9 mouse cellular contexts compared by ENCODE assay signal in the genomic region with DNA sequence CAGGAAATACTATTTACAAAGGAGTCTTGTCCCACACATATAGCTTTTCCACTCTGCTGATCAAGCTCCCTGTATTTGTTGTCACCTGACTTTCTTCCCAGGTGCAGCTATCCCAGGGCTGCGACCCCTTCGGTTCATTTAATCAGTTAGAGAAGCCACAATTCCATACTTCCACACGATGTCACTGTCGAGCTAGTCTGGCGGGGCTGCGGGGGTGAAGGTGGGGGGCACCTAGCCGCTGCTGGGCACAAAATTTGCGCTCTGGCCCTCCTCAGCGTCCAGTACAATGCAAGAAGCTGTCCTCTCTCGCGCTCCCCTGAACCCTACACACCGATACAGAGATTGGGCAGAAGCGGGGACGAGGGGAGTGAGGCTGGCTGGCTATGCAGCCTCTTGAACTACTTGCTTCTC. TPM values are rescaled to one million over a fixed set of nuclear protein-coding genes. Genes with fewer than 3 reads are reported as not detected.
A peak's percentile ranks its signal among the peaks of the same experiment; 100 is the strongest.
DNase-seq lines count a peak whose midpoint lies in the region; ATAC-seq and TF ChIP-seq lines count a peak whose summit lies in the region.
"Had no signal": no experiment of that assay in that cellular context is flagged by ENCODE, and none has a peak within 500 bp of the region (broad histone marks: within the 10 kb centered on the region; RNA-seq: fewer than 3 reads in every experiment).

No protein-coding gene starts in this region.

- no peaks in the 10 kb centered on the region for H3K9me3 ChIP-seq in heart, postnatal 0 days (replicated peaks; ENCODE audit: control insufficient read depth, low read length)
- H3K9me3 ChIP-seq in midbrain, embryonic 15.5 days = no peaks in the 10 kb centered on the region

- H3K79me2 ChIP-seq in liver, adult 2 months (ENCODE audit: control insufficient read depth, insufficient read depth, low read length) = no peaks in the 10 kb centered on the region

- TF ChIP-seq EP300 in heart, postnatal 0 days (IDR thresholded peaks at IDR 0.05; ENCODE audit: low read depth) = no peak

- H3K9ac ChIP-seq in liver, adult 2 months (ENCODE audit: low read depth, low read length) = no peak overlapping the region
- 0 out of 2 replicates have a peak overlapping the region, but pooled peaks have one; percentile 25 for H3K9ac ChIP-seq in heart, postnatal 0 days (replicated peaks; ENCODE audit: low read depth, low read length)
- H3K9ac ChIP-seq in midbrain, embryonic 15.5 days = peak overlapping the region; percentile 42

- no peak for ATAC-seq in heart, postnatal 0 days (ENCODE audit: insufficient read depth, low read depth)
- ATAC-seq in midbrain, embryonic 15.5 days (replicated peaks) = peak; percentile 61

- no peak for TF ChIP-seq POLR2A in liver, adult 2 months (IDR thresholded peaks at IDR 0.05; ENCODE audit: extremely low read depth, insufficient read depth, low read length)

- no peak overlapping the region for H3K4me3 ChIP-seq in liver, adult 2 months (ENCODE audit: insufficient read depth, low read depth, low read length)
- peak overlapping the region; percentile 26 for H3K4me3 ChIP-seq in heart, postnatal 0 days (ENCODE audit: low read depth, low read length)
- peak overlapping the region; percentile 29 for H3K4me3 ChIP-seq in midbrain, embryonic 15.5 days
- H3K4me3 ChIP-seq: myocyte had no signal

- peaks cover 17% of the 10 kb centered on the region for H3K4me1 ChIP-seq in liver, adult 2 months (ENCODE audit: control insufficient read depth, insufficient read depth, low read length)
- 0 out of 2 replicates have a peak, but pooled peaks cover 4% of the 10 kb centered on the region for H3K4me1 ChIP-seq in heart, postnatal 0 days (ENCODE audit: control insufficient read depth, insufficient read depth)
- H3K4me1 ChIP-seq in midbrain, embryonic 15.5 days = peaks cover 7% of the 10 kb centered on the region

- TF ChIP-seq CTCF in liver, adult 2 months (IDR thresholded peaks at IDR 0.05; ENCODE audit: low read depth, low read length) = peak; percentile 45; the same call in 1 of the 2 replicates
- peak; percentile 66 for TF ChIP-seq CTCF in heart, postnatal 0 days (IDR thresholded peaks at IDR 0.05; ENCODE audit: low read depth)

- 32% methylated on average over 14 of the region's 14 CpGs for WGBS in liver, adult 2 months
- 7% methylated on average over 14 of the region's 14 CpGs for WGBS in heart, postnatal 0 days
- WGBS in midbrain, embryonic 15.5 days = 2% methylated on average over 14 of the region's 14 CpGs

- no peak overlapping the region for H3K27ac ChIP-seq in liver, adult 2 months (replicated peaks; ENCODE audit: insufficient read depth, low read depth, low read length)
- no peak overlapping the region for H3K27ac ChIP-seq in heart, postnatal 0 days (ENCODE audit: low read depth)
- H3K27ac ChIP-seq in midbrain, embryonic 15.5 days = no peak overlapping the region

- no peaks in the 10 kb centered on the region for H3K27me3 ChIP-seq in liver, adult 2 months (ENCODE audit: control insufficient read depth, insufficient read depth, low read length)
- no peaks in the 10 kb centered on the region for H3K27me3 ChIP-seq in heart, postnatal 0 days (ENCODE audit: control insufficient read depth, insufficient read depth, low read length)
- H3K27me3 ChIP-seq in midbrain, embryonic 15.5 days (replicated peaks) = no peaks in the 10 kb centered on the region

- H3K4me2 ChIP-seq in heart, postnatal 0 days (ENCODE audit: low read depth, low read length) = peak overlapping the region; percentile 61
- H3K4me2 ChIP-seq in midbrain, embryonic 15.5 days = peak overlapping the region; percentile 57

- no peak for DNase-seq in liver, adult 2 months (ENCODE audit: extremely low read depth, low read depth, low spot score)
- no peak for DNase-seq in liver
- DNase-seq in embryo, embryonic 10 days (ENCODE audit: low spot score) = peak; percentile 64
- no peak for DNase-seq in heart, postnatal 0 days (ENCODE audit: low spot score)
- peak; percentile 60 to 61 for DNase-seq in layer of hippocampus, postnatal 25 days (ENCODE audit: extremely low spot score in 1 of 2, low spot score in 1 of 2)
- no peak for DNase-seq in natural killer cell, adult 2 months (ENCODE audit: low spot score in 2 of 2)
- no peak for DNase-seq in spleen, postnatal 14 days (ENCODE audit: low spot score in 2 of 2)

- H3K36me3 ChIP-seq in liver, adult 2 months (ENCODE audit: control insufficient read depth, insufficient read depth, low read length) = no peaks in the 10 kb centered on the region
- H3K36me3 ChIP-seq in heart, postnatal 0 days (replicated peaks; ENCODE audit: control insufficient read depth, insufficient read depth, low read length) = no peaks in the 10 kb centered on the region
- no peaks in the 10 kb centered on the region for H3K36me3 ChIP-seq in midbrain, embryonic 15.5 days (replicated peaks)

RNA-seq across cellular contexts. Expression of gene Slc22a8, which starts 21.6 kb away (rescaled TPM):
- total RNA-seq in liver, adult 2 months (2014; rRNA removed) = not detected in 2 replicates
- polyA plus RNA-seq in liver, adult 2 months (2012; rRNA removed) = 0.02 TPM in 1 of 2 replicates, not detected in the other
- total RNA-seq in heart, postnatal 0 days (2014; rRNA removed; ENCODE audit: low replicate concordance) = not detected in 2 replicates
- polyA plus RNA-seq in heart, postnatal 0 days (2015; fragmentation: Nextera tagmentation; extraction: Ambion mirVana) = 0.05 and 0.18 TPM in 2 replicates
- 10 to 100 TPM in 1 of 2 experiments, 1 to 10 TPM in 1; 9.5 to 12.3 TPM for total RNA-seq in layer of hippocampus, postnatal 25 days (2021)
- 12.1 and 13.5 TPM in 2 replicates for polyA plus RNA-seq in midbrain, embryonic 15.5 days (2015; fragmentation: Nextera tagmentation; extraction: Ambion mirVana)
- polyA plus RNA-seq: myocyte had no signal

RNA-seq across cellular contexts. Expression of gene Slc22a6, which starts 48.4 kb away (rescaled TPM):
- total RNA-seq in liver, adult 2 months (2014; rRNA removed) = not detected in 2 replicates
- 0.02 TPM in 1 of 2 replicates, not detected in the other for polyA plus RNA-seq in liver, adult 2 months (2012; rRNA removed)
- total RNA-seq in heart, postnatal 0 days (2014; rRNA removed; ENCODE audit: low replicate concordance) = 0.04 TPM in 1 of 2 replicates, not detected in the other
- not detected in 2 replicates for polyA plus RNA-seq in heart, postnatal 0 days (2015; fragmentation: Nextera tagmentation; extraction: Ambion mirVana)
- total RNA-seq in layer of hippocampus, postnatal 25 days (2021) = 1 to 10 TPM; 1.5 to 1.6 TPM
- 15.3 and 19.7 TPM in 2 replicates for polyA plus RNA-seq in midbrain, embryonic 15.5 days (2015; fragmentation: Nextera tagmentation; extraction: Ambion mirVana)
- polyA plus RNA-seq: myocyte had no signal

Comparison
In these comparisons a context has a peak if more than half of its experiments do, and no peak if none do; other contexts are left out.
1. DNase-seq: peak in embryo, embryonic 10 days (single experiment) and layer of hippocampus, postnatal 25 days (2 of 2); none in liver, adult 2 months (single experiment), liver (single experiment), heart, postnatal 0 days (single experiment), natural killer cell, adult 2 months (0 of 2) and spleen, postnatal 14 days (0 of 2).
2. RNA of gene Slc22a8, which starts 21.6 kb away (total RNA-seq): 9.5 to 12.3 TPM in layer of hippocampus, postnatal 25 days; not detected in liver, adult 2 months and not detected in heart, postnatal 0 days; every median in the first group is over 10 times any median in the second.